Mouse (Mus musculus) embryonic fibroblast, embryonic 13.5 days (primary cell): ENCODE measurements around the gene Wdr44.

ENCODE experiments used
- CTCF ChIP-seq: IDR thresholded peaks from 2 replicates; pipeline ENCODE4 v1.5.1; 2011; ENCODE audit warnings: mild to moderate bottlenecking, control low read depth, low read length, moderate library complexity, borderline replicate concordance; ENCODE audit not compliant: insufficient read depth
- POLR2A ChIP-seq: IDR thresholded peaks from 2 replicates; pipeline ENCODE4 v1.6.1; 2011; ENCODE audit warnings: low read depth, mild to moderate bottlenecking, control low read depth, low read length, moderate library complexity

GRCm38 (mm10) chrX:23677511-23677910 is 15.3 kb upstream of the Wdr44 start:
- TF ChIP-seq CTCF = no peak
- TF ChIP-seq POLR2A = no peak
